Mouse (Mus musculus) c-Kit-positive CD71-positive TER-119-negative erythroid progenitor cells, embryonic 14.5 days (primary cell): ENCODE data around the gene Cfb.
"Not testable (repeated sequence)": the region's sequence is repeated elsewhere in the genome, so short reads cannot be mapped to it uniquely, and the experiment has no call there.

ENCODE experiments used
- DNase-seq: peaks from one replicate; pipeline ENCODE4 v3.0.0-alpha.2; 2013; ENCODE audit warnings: low read depth

Gene Cfb

DNA sequence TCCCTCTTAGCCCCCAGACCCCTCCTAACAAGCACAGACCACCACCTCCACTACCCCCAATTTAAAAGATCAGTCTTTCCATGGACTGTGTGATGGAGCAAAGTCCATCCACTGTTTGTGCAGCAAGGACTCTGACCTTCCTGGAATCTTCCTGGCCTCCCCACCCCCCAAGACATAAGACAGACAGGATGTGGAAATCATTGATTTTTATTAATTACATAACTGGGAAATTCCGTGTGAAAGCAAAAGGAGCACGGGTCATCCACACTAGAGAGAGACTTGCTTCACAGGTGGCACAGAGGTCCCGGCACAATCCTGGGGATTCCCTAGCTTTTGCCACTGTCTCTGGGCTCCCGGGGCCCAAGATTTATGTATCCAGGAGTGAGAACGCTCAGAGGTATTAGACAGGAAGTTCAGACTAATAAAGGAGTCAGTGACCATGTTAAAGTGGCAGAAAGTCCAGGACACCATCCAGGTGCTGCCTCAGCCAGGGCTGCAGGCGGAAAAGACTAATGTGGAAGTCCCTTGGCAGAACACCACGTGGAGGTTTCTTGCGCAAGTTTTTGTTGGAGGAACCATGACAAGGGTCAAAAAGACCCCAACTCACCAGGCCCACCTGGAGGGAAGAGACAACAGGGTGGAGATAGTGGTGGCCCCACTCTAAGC is at the start of gene Cfb:
TSS of gene Cfb (minus strand) at position 103 of the 666 bp plus-strand sequence.
- no peak for DNase-seq

DNA sequence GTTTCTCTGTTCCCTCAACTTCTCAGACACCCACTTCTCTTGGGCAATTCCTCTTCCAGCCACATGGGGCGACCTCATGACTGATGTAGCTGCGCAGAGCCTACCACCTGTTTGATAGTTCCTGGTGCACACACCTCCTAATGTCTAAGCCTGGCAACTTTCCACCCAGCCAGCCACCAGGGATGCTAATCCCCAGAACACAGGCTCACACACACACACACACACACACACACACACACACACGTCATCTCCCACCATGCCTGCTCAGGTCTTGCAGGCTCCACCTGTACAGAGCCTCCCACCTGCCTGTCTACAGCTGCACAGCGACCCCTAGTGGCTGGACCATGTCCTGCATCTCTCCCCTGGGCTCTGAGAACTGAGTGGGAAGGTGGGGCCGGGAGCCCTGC is 49.6 kb upstream of the Cfb start:
- peak; percentile 73 for DNase-seq

DNA sequence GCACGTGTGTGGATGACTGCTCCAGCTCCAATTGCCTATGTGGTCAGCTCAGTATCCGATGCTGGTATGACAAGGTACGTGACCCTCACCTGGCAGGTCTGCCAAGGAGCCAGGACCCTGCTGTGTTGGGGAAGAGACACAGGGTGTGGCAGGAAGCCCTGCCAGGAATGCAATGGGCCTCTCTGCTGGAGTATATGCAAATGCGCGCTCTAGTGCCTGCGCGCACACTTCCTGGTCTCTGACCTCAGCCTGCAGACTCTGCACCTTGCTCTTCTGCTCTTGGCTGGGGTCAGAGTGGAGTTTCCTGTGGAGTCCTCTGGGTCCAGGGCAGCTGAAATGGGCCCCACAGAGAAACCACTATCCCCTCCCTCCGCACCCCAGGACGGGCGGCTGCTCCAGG is 48.7 kb upstream of the Cfb start:
- DNase-seq = no peak

DNA sequence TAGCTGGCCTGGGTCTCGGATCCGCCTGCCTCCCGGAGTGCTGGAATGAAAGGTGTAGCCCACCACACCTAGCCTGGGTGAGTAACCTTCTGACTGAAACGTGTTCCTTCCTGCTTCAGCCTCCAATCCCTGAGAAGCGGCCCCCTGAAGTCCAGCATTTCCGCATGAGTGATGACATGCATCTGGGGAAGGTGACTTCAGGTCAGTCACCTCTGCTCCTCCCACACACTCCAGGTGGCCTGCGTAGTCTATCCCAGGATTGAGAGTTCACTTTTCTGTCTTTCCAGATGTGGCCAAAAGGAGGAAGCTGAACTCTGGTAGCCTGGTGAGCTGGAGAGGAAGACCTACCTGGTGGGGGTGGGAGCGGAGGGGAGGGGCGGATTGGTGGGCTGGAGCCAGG is 40.6 kb upstream of the Cfb start:
- DNase-seq = no peak

GRCm38 (mm10) chr17:34901948-34902347 is 39.6 kb upstream of the Cfb start:
- DNase-seq = not testable (repeated sequence)

GRCm38 (mm10) chr17:34900826-34901225 is 38.5 kb upstream of the Cfb start:
- not testable (repeated sequence) for DNase-seq

DNA sequence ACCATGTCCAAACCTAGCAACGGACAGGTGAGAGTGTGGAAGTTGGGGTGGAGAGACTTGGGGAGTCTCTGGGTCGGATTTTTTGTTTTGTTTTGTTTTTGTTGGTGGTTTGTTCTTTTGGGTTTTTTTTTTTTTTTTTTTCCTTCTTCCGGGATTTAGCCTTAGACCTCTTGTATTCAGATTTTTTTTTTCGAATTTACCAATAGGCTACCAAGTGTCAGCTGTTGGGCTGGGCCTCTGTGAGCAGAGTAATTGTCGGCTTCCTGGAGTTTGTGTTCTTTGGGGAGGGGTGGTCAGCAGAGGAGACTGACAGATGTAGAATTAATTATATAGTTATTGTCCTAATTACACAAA is 37.5 kb upstream of the Cfb start:
- no peak for DNase-seq

DNA sequence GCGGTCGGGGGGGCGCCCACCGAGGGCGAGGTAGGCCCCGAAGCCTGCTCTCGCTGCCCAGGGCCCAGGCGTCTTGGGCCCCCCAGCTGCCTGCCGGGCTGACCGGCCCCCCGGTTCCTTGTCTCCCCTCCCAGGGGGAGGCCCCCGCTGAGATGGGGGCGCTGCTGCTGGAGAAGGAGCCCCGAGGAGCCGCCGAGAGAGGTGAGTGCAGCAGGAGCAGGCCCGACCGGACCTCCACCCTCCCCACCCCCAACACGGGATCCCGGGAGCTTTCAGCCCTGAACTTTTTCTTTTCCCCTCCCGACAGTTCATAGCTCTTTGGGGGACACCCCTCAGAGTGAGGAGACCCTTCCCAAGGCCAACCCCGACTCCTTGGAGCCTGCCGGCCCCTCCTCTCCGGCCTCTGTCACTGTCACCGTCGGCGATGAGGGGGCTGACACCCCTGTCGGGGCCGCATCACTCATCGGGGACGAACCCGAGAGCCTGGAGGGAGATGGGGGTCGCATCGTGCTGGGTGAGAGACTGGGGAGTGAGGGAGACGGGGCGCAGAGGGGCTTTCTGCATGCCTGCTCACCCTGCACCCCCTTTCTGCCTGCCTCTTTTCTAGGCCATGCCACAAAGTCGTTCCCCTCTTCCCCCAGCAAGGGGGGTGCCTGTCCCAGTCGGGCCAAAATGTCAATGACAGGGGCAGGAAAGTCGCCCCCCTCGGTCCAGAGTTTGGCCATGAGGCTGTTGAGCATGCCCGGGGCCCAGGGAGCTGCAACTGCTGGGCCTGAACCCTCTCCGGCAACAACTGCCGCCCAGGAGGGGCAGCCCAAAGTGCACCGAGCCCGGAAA is 37.0 kb upstream of the Cfb start:
- no peak for DNase-seq

DNA sequence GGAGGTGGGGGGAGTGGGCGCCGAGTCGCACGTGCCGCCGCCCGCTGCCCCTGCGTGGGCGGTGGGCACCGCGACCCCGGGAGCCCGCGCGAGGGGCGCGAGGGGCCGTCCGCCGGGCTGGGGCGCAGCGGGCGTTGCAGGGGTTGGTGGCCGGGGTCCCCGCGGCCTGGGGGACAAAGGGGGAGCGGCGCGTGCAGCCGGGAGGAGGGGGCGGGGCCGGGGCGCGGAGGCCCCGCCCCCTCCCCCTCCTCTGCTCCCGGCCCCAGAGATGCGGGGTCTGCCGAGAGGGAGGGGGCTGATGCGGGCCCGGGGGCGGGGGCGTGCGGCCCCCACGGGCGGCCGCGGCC is 36.4 kb upstream of the Cfb start:
- DNase-seq = no peak

DNA sequence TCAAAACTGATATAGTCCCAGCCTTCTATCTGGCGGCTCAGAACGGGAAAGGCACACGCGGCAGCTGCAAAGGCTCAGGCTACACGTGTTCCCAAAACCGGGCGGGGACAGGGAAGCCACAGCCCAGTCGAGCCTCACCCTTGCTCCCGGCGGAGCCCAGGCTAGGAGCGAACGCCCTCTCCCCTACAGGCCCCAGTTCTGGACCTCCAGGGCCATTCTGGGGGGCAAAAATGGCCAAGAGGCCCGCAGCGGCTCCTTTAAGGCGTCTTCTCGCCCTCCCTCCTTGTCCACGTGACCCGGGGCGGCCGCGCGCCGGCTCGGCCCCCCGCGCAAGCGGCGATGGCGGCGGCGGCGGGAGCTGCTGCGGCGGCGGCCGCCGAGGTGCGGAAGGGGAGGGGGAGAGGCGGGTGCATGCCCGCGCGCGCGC is 35.9 kb upstream of the Cfb start, which contains the start of the genes C2 and Ehmt2:
TSS of gene C2 (minus strand) at position 106 of the 427 bp plus-strand sequence.
TSS of gene Ehmt2 (plus strand) at position 310 of the 427 bp plus-strand sequence.
- peak; percentile 60 for DNase-seq

GRCm38 (mm10) chr17:34897373-34898159 is 35.2 kb upstream of the Cfb start:
- DNase-seq = peak; percentile 51

DNA sequence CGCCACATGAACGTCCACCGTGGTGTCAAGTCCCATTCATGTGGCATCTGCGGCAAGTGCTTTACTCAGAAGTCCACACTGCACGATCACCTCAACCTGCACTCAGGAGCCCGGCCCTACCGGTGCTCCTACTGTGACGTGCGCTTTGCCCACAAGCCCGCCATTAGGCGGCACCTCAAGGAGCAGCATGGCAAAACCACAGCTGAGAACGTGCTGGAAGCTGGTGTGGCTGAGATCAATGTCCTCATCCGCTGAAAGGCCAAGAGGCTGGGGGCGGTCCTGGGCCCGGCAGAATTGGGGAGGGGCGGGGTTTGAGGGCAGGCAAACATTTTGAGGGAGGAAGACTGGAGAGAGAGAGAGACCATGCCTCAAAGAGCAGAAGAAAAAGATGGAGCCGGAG is 34.0 kb upstream of the Cfb start:
- DNase-seq = no peak

- DNase-seq = no peak
These were observed 33.4 kb upstream of the Cfb start for GRCm38 (mm10) chr17:34895724-34896123.

DNA sequence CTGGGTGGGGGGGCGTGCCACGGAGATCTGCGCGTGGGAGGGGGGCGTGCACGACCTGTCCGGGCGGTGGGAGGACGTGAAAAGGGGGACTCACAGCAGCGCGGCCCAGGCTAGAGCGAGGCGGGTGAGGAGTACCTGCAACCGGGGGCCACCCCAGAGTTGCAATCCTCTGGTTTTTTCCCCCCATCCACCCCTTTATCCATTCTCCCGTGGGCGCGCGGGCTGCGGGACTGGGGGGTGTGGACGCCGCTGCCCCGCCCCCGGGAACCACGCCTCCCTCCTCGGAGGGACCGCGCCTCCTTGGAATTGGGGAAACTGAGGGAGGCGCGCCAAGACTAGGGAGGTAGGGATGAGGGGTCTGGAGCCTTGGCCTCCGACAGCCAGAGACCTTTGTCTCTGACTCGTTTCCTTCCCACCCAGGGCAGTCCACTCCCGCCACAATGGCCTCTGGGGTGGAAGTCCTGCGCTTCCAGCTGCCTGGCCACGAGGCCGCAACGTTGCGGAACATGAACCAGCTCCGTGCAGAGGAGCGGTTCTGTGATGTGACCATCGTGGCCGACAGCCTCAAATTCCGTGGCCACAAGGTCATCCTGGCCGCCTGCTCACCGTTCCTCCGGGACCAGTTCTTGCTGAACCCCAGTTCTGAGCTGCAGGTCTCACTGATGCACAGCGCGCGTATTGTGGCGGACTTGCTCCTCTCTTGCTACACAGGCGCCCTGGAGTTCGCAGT is 32.6 kb upstream of the Cfb start:
- no peak for DNase-seq

- DNase-seq = peak; percentile 83
These were observed 31.8 kb upstream of the Cfb start for GRCm38 (mm10) chr17:34894074-34894597.

DNA sequence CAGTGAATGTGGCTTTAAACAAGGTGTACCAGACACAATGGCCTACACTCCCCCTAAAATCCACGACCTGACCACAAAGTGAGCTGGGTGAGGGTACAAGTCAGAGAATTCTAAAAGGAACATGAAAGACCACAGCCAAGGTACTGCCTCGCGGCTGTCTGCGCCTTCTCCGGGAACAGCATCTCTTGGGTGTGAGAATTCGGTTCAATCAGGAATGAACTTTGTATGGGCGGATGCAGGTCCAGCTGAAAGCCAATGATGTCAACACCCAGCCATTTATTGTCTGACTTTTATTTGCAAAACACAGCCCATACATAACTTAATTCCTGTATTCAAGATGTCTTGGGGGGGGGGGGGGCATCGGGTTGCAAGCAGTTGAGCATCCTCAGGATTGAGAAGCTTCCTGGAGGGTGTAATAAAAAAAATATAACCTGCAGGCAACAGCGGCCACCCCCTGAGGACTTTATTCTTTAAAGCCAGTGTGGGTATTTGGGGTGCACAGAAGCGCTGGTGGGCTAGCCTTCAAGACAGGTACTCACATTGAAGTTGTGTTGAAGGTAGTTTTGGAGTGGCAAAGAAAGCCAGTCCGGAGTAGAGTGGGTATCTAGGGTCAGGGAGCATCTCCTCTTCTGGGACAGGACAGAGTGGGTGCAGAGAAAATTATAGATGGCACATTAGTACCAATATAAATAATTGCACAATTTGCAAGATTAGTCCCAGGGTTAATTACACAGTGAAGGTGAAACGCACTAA is 30.9 kb upstream of the Cfb start:
- DNase-seq = no peak

DNA sequence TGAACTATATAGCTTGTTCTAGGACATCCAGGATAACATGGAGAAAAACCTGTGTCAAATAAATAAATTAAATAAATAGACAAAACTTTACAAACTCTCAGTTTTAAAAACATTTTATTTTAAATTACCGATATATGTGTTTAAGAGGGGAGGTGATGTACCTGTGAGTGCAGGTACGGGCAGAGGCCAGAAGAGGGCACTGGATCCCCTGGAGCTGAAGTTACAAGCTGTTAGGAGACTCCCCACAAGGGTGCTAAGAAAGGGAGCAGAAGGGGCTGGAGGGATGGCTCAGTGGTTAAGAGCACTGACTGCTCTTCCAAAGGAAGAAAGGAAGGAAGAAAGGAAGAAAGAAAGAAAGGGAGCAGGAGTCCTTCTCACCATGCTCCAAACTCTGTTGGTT is 29.1 kb upstream of the Cfb start:
- DNase-seq = no peak

GRCm38 (mm10) chr17:34890074-34890743 is 27.9 kb upstream of the Cfb start:
- no peak for DNase-seq

- DNase-seq = no peak
These were observed 25.6 kb upstream of the Cfb start for GRCm38 (mm10) chr17:34887942-34888341.

- DNase-seq = no peak
These were observed 23.3 kb upstream of the Cfb start for GRCm38 (mm10) chr17:34885615-34886014.
